Mouse (Mus musculus) G1E (cell line): ENCODE data around the gene Mgat4e.

ENCODE experiments used
- CTCF ChIP-seq: IDR thresholded peaks from 2 replicates; pipeline ENCODE4 v1.5.1; 2012; ENCODE audit warnings: low read depth, low read length, inconsistent platforms, mixed read lengths
- POLR2AphosphoS5 ChIP-seq: IDR thresholded peaks from 2 replicates; pipeline ENCODE4 v1.6.1; 2012; ENCODE audit warnings: low read depth, low read length, inconsistent platforms; ENCODE audit not compliant: insufficient replicate concordance

DNA sequence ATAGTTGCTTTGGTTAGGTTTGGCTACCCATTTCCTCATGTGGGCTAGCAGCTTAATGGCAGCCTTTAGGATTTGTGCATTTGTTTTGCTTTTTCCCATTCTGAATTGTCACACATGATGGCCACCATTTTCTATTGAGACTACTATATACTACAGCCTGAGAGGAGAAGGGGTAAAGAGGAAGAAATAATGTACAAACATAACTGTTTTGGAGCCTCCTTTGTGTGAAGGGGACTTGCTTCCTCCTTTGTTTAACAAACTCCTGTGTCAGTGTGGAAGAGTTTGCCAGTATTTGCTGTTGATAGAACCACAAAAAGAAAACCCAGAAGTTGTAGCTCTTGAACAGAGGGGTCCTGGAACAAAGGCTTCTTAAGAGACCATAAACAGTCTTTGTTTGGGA, 13.0 kb upstream of the Mgat4e start:
- TF ChIP-seq CTCF (no peak), POLR2AphosphoS5 (no peak)
